Mouse (Mus musculus) frontal cortex, postnatal 10 days (tissue): ENCODE data around the gene Vmn1r230.

Source experiments
- DNase-seq, 2 experiments: peaks; one replicate each; pipeline ENCODE4 v3.0.0; 2022; ENCODE audit warnings: low spot score in 2 of 2, mixed read lengths in 1 of 2

The Vmn1r230 gene

DNA sequence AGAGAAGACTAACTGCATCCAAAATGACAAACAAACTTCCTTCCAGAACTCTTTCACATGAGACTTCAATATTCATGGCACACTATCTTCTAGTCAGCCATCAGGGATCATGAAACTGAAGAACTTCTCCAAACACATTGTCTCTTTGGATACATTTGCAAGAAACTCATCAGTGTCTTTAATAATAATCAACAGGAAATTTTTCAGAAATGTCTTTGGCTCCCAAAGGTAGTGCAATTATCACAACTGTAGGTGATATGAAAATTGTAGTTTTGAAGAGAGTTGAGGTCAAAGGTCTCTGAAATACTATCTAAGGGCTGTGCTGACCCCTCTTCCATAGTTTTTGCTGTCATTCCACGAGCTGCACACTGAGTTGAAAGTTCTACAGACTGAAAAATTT is at the start of gene Vmn1r230:
Gene Vmn1r230, plus strand, starts transcription at position 301 of the 400 bp plus-strand sequence.
- DNase-seq, result no peak

DNA sequence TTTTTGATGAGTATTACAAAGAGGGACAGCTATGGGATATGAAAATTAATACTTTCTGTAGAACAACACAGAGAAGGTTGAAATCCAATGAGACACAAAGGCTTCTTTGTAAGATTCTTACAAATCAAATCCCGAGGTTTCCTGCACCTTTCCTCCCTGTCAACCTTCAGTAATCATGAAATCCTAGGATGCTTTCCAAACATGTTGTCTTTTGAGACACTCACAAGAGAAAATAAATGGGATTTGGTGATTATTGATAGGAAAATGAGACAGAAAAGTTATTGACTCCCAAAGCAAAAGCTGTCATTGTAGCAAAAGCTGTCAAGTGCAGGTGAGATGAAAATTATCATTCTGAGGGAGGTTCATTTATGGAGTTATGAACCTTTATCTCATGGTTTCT is 29.0 kb upstream of the Vmn1r230 start, which contains the start of gene Vmn1r229:
Gene Vmn1r229, plus strand, starts transcription at position 301 of the 400 bp plus-strand sequence.
- no peak for DNase-seq
